Mouse (Mus musculus) frontal cortex, postnatal 36 days (tissue): ENCODE data around the gene Hsf5.
A peak's percentile ranks its signal among the peaks of the same experiment; 100 is the strongest.

ENCODE experiments used
- DNase-seq, 2 experiments: peaks; one replicate each; pipeline ENCODE4 v3.0.0; 2022; ENCODE audit warnings: low spot score in 2 of 2

Gene Hsf5

GRCm38 (mm10) chr11:87590841-87591525 is 26.0 kb upstream of the Hsf5 start:
- DNase-seq, result peak; percentile 32 to 51

DNA sequence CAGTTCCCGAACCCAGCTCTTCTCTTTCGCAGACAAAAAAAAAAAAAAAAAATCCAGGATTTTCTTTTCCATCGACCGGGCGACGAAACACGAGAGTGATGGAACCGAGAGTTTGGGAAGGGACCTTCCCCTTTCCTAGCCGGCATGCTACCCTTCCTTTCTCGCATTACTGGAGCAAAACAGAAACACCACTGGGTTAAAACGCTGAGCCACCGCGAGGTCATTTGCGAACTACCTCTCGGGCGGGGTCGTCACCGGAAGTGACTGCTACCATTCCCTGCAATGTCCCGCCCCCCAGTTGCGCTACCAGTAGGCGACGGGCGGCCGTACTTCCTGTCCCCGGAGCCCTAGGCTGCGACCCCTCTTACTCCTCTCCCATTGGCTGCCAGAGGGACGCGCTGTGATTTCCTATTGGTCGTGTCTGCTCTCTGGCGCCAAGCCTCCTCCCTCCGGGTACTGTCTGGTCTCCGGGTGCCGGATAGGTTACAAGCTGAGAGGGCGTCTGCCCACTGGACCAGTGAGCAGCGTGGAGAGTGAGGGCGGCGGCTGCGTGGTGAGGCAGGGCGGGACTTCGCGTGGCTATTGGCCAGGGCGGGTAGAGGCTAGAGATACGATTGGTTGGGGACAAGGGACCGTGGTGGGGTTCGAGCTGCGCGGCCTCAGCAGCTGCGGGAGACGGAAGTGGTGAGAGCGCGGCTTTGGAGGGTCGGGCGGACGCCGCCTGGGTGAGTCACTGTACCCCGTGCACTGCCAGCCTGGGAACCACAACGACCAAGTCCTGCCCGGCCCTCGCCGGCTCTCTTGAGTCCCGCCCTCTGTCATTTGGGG is 25.2 kb upstream of the Hsf5 start, which contains the start of gene Mtmr4:
Gene Mtmr4 (plus strand): TSS at position 637 of the 828 bp plus-strand sequence.
- peak; percentile 100 for DNase-seq

DNA sequence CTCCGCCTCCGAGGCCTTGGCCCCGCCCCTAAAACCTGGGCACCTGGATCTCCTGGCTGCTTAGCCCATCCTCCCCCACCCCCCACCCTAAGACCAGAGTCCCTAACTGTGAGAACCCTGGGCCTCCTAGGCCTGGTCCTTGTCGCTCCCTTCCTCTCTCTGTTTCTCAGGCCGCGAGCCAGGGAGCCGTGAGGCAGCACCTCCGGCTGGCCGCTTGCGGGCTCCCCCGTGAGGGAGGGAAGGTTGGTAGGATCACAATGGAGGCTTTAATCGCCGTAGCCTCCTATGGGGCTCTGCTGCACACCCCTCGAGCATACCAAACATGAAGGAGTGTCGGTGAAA is 24.6 kb upstream of the Hsf5 start:
- no peak for DNase-seq

DNA sequence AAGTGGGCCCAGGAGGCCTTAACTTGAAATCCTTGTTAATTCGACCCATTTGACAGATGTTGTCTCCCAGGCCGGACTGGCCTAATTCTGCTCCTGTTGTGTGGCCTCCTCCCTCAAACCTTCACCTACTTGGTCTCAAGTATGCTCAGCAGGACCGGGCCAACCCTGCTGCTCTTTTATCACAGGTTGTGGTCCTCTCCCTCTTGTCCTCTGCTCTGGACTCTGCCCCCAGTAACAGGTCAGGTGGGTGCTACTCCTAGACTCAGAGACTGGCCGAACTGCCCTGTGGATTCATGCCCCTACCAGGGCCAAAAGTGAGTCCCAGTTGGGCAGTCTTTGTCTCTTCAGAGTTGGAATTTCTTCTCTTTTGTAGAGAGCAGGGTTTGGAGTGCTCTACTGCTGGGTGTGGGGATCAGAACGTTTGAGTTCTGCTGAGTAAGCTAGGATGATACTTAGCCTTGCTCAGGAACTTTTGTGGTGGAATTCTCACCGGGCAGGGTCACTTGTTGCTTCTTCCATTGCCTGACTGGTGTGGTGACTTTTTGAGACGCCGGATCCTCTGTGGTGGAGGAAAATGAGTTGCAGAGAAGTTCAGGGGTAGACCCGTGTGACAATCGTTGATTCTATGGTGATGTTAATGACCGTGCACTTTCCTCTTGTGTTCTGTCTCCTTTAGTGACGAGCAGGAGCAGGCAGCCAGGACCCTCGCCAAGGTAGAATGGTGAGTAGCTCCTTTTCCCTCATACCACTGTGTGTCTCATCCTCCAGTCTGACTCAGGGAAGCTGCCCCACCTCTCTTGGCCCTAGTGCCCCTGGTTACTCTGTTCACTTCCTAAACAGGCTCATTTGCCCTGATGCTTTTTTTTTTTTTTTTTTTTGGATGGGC is 24.0 kb upstream of the Hsf5 start:
- DNase-seq, result no peak

- peak; percentile 83 to 85 for DNase-seq
These were observed 21.6 kb upstream of the Hsf5 start for GRCm38 (mm10) chr11:87595327-87595841.

DNA sequence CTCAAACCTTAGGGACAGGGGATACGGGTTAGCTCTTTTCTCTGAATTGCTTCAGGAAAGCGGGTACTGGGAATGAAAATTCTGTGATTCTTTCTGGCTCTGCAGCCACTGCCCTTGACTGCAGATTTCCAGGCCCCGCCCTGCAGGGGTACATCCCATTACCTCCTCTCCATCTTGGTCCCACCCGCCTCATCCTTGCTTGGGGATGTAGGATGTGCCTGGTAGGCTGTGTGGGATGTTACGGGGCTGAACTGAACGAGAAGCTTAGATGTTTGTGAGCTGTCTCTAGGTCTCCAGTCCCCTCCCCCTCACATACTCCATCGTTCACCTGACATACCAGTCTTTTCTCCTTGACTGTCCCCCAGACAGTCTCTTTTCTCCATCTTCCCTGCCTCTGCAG is 21.0 kb upstream of the Hsf5 start:
- peak in 1 of 2 experiments; percentile 57 for DNase-seq

DNA sequence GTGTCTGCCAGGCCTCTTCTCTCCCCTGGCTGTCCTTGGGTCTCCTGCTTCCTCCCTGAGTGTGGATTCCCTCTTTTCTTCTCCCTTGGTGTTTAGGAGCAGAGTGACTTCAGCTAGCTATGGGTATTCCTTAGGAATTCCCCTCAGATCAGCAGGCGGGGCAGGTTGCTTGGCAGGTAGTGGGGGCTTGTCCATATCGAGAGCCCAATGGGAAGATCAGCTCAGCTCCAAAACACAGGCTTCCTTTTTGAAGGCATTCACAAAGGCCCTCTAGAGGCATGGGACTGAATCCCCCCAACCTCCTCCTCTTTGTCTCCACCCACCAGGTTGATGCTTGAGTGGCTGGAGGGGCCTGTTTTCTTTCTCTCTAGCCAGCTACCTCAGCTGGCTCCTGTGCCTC is 20.5 kb upstream of the Hsf5 start:
- no peak for DNase-seq

DNA sequence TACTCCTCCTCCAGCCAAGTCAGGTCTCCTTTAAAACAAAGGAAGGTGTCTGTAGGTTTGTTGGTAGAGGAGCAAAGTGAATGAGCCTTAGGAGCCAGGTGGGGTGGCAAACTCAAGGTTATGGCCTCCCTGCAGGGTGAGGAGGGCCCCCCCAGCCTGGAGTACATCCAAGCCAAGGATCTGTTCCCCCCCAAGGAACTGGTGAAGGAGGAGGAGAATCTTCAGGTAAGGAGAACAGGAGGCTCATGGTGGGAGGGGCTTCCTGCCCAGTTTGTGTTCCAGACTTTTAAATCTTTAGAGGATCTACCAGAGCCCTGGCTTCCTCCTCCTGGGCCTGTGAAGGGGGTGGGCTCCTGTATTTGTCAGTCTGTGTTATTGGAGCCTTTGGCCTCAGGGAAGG is 19.9 kb upstream of the Hsf5 start:
- no peak for DNase-seq

DNA sequence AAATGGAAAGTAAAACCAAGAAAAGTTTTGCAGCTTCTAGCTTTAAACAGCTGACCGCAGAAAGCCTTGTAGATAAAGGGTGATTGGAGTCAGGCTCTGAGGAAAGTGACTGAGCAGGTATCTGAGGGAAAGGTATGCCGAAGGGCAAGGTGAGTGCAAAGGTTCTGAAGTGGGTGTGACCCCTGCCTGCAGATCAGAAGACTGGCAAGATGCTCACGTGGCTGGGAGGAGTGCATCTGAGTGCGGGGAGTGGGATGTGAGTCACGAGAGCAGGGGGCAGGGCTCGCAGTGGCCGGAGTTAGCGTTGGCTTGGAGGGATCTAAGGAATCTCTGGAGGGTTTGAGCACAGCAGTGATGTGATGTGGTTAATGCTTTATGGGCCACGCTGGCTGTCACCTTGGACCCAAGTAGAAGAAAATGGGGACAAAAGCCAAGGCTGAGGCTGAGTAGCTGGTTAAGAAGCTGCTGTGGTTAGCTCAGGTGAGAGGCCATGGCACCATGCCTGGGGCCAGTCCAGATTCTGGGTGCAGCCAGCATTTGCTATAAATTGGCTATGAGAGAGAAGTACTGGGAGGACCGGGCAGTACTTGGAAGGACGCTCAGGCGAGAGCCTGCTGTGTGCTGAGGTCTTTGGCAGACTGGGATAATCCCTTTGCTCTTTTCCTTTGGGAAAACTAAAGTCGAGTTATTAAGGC is 17.4 kb upstream of the Hsf5 start:
- DNase-seq, result no peak

DNA sequence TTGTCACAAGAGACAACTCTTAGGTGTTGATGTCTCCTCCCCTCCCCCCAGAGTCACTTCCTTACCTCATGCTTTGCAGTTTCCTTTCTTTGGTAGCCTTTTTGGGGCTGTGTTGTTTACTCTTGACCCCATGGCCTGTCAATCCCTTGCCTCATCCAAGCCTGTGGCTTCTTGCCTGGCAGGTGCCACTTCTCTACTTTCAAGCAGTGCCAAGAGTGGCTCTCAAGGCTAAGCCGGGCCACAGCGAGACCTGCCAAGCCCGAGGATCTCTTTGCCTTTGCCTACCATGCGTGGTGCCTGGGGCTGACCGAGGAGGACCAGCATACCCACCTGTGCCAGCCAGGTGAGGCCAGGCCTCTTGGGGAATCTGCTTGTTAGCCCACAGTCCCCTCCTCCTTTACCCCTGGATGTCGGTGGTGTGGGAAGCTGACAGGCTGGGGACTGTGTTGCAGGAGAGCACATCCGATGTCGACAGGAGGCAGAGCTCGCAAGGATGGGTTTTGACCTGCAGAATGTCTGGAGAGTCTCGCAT is 16.6 kb upstream of the Hsf5 start:
- no peak for DNase-seq

DNA sequence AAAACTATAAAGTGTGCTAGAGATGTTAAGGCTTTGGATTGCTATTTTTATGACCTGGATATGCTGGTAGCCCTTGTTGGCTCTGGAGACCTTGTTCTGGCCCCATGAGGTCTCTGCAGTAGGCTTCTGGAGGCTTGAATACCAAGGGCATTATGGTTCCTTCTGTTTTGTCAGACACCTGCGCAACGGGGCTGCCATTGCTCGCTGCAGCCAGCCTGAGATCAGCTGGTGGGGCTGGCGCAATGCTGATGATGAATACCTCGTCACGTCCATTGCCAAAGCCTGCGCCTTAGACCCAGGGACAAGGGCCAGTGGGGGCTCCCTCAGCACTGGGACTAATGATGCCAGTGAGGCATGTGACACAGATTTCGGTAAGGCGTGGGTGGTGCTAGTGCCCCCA is 14.7 kb upstream of the Hsf5 start:
- no peak for DNase-seq

DNA sequence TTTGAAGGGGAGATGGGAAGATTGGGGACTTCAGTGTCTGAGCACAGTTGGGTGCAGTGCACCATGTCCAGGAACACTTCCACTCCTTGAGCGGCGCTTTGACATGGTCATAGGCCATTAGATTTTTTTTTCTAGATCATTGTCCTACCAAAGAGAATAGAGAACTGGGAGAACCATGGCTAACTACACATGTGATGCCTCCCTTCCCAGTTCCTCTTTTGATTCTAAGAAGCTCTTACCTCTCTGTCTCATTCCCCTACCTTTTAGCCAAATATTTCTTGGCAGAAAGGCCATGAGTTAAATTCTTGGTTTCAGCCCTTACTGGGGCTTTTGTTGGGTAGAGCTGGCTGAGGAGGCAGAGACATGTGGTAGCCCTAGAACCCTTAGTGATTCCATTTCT is 13.4 kb upstream of the Hsf5 start:
- DNase-seq, result no peak

DNA sequence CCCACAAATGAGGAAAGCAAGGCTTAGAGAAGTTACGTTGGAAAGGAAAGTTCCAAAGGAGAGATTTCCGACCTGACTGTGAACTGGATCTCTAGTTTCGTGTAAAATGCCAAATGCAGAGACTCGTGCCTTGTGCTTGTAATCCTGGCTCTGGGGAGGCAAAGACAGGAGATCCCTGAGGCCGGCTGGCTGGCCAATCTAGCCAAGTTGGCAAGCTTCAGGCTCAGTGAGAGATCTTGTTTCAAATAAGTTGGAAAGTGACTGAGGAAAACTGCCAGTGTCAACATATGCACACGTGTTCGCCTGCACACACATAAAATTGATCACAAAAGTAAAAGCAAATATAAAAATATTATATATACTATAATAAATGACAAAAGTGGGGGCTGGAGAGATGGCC is 7.7 kb upstream of the Hsf5 start:
- no peak for DNase-seq

- no peak for DNase-seq
These were observed 5.4 kb upstream of the Hsf5 start for GRCm38 (mm10) chr11:87611547-87611946.

DNA sequence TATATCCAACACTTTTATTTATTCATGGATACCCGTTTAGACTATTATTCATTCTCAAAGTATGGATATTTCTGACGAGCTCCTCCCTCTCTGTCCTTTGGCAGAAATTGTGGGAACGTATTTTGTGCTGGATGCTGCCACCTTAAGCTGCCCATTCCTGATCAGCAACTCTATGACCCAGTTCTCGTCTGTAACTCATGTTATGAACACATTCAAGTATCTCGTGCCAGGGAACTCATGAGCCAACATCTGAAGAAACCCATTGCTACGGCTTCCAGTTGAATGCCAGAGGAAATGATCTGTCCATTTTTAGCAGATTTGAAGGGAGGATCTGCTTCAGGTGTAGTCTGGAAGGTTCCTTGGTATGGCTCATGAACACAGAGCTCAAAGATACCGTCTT is 3.0 kb upstream of the Hsf5 start:
- no peak for DNase-seq

GRCm38 (mm10) chr11:87615551-87615950 is 1.4 kb upstream of the Hsf5 start:
- DNase-seq, result no peak

DNA sequence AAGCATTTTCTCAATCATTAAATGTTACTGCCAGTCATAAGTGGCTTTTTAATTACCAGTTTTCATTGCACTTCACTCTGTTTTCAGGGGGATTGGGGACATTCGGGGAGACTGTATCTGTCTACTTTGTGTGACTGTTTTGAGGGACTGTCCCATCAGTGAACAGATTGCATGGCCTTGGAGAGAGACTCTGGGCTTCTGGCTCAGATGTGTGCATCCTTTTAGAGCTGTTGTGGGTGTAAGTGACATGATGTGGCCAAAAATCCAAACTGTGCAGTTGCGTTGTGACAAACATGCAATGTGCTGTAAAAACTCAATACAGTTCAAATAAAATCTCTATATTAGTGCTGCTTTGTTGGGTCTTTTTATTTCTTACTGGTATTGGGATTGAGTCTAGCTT is 1.0 kb upstream of the Hsf5 start:
- DNase-seq, result no peak

DNA sequence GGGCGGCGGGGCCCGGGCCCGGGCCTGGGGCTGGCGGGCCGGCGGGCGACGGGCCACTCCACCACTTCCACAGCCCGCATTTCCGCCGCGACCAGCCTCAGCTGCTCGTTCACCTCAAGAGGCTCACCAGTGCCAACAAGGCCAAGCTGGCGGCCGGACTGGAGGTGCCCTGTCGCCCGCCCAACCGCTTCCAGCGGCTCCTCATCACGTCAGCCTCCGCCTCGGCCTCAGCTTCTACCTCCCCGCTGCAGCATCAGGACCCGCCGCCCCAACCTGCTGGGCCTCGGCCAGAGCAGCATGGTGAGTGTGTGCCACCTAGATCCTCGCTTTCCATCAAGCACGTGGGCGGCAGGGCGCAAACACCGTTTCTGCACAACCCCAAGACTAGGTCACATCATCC is 642 bp downstream of the Hsf5 start:
- no peak for DNase-seq

GRCm38 (mm10) chr11:87623160-87623559 is 6.2 kb downstream of the Hsf5 start:
- DNase-seq, result no peak

DNA sequence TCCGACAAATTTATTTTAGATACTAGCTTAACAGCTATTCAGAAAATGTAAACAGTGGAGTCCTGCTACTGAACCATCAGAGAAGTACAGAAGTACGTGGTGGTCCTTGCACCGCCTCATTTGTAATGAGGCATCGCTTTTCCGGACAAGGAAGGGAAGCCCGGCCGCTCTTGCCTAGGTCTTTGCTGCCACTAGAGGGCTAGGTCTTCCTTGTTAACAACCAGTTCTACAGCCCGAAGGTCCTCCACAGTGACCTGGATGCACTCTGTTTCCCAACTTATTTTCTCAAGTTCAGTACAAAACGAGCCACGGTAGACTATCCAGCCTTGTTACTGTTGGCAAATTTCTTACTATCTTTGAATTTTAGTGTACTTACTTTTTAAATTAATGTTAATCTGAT is 12.9 kb downstream of the Hsf5 start:
- no peak for DNase-seq

- no peak for DNase-seq
These were observed 21.8 kb downstream of the Hsf5 start for GRCm38 (mm10) chr11:87638793-87639192.
